11 mouse cellular contexts compared by ENCODE assay signal in genomic region chr1:194428586-194428985, GRCm38 (mm10).
"Had no signal": no experiment of that assay in that cellular context is flagged by ENCODE, and none has a peak within 500 bp of the region (broad histone marks: within the 10 kb centered on the region; RNA-seq: fewer than 3 reads in every experiment).

No protein-coding gene starts in this region.

- DNase-seq: lung, adult 18-20 months; lung, embryonic 14.5 days; lung, postnatal 10 days; lung, postnatal 4 days; midbrain, embryonic 14.5 days; retina, postnatal 1 day; right cerebral cortex, postnatal 14 days; thymus, adult 2 months; thymus, postnatal 25 days; thymus, postnatal 4 days had no signal

- ATAC-seq: midbrain, embryonic 16.5 days had no signal
